Mouse (Mus musculus): Measurements from ENCODE around the gene Rp9. TPM values are rescaled to one million over a fixed set of nuclear protein-coding genes. Genes with fewer than 3 reads are reported as not detected.

The Rp9 gene
- 56.2 and 113 TPM in 2 replicates for polyA plus RNA-seq (2012; rRNA removed)

DNA sequence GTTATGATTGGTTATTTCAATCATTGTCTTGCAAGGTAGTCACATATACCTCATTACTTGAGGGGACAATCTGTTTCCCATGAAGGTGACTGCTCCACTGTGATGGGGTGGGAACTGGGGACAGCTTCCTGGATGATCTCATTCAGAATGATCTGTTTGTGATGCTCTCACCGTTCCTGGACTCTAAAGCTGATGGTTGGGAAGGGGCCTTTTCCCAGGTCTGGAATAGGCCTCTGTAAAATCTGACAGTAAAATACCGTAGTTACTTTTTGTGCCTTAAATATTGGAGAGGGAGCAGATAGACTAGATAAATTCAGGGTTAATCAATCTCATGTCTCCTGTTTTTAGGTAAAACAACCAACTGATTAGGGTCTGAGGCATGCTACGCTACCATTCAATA, at the start of gene Rp9:
Rp9 (minus strand) TSS at position 101 of the 400 bp plus-strand sequence.
- no peak within 1 kb of the TSS for H3K4me3 ChIP-seq (replicated peaks; ENCODE audit: extremely low read depth, low read depth, low read length)
- no peaks in the 10 kb centered on the region for H3K4me1 ChIP-seq (ENCODE audit: control insufficient read depth, insufficient read depth, low read length)
- 85% methylated on average over 3 of the region's 3 CpGs for WGBS
- TF ChIP-seq CTCF (IDR thresholded peaks at IDR 0.05; ENCODE audit: insufficient read depth, low read length), result no peak
- TF ChIP-seq POLR2A (IDR thresholded peaks at IDR 0.05; ENCODE audit: borderline replicate concordance, extremely low read depth, low read depth, low read length), result no peak
- no peak for DNase-seq

DNA sequence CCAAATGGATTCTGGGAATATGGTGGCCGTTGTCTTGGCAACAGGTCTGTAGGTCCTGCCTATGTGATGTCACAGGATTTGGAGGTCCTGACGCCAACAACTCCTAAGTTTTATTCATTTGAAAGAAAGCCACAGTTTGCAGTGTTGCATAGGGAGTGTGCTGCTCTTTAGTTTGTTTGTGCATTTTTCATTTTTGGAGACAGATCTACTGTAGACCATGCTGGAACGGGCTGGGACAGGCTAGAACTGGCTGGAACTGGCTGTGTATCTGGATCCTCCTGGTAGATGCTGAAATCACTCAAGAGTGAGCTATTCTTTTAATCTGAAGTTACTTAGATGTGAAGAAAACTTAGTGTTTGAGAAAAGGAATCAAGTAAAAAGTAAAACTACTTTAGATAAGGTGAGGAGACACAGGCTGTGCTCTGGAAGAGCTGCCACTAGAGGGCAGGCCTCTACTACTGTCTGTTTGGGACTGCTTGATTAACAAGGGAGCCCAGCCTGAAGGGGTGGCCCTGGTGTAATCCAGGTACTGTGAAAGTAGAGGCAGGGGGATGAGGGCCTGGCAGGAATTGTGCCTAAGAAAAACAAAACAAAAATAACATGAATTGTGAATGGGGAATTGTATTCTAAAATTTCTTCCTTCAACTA, 49.0 kb upstream of the Rp9 start:
- 95% methylated on average over 3 of the region's 3 CpGs for WGBS
- peak; percentile 31 for DNase-seq
- no peak overlapping the region for H3K4me3 ChIP-seq (replicated peaks; ENCODE audit: extremely low read depth, low read depth, low read length)
- TF ChIP-seq POLR2A (IDR thresholded peaks at IDR 0.05; ENCODE audit: borderline replicate concordance, extremely low read depth, low read depth, low read length), result no peak
- peak; percentile 67 for TF ChIP-seq CTCF (IDR thresholded peaks at IDR 0.05; ENCODE audit: insufficient read depth, low read length)
- no peaks in the 10 kb centered on the region for H3K4me1 ChIP-seq (ENCODE audit: control insufficient read depth, insufficient read depth, low read length)

DNA sequence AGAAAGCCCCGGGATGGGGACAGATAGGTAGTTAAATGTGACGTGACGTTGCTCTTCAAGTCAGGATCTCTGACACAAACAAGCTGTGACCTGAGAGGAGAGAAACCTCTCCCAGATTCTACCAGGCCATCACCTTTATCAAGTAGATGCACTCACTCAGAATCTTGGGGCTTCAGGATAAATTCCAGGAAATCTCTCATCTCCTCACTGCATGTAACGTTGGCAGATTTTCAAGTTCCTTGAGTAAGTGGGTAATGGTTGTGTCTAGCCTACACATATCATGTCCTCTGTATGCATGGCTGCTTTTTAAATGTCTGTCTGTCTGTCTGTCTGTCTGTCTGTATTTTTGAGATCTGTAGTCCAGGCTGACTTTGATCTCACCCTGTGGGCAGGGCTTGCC, 45.5 kb upstream of the Rp9 start:
- TF ChIP-seq CTCF (IDR thresholded peaks at IDR 0.05; ENCODE audit: insufficient read depth, low read length) (no peak), POLR2A (IDR thresholded peaks at IDR 0.05; ENCODE audit: borderline replicate concordance, extremely low read depth, low read depth, low read length) (no peak)
- H3K4me1 ChIP-seq (ENCODE audit: control insufficient read depth, insufficient read depth, low read length), result no peaks in the 10 kb centered on the region
- no peak for DNase-seq
- no peak overlapping the region for H3K4me3 ChIP-seq (replicated peaks; ENCODE audit: extremely low read depth, low read depth, low read length)
- 88% methylated on average over 4 of the region's 4 CpGs for WGBS

DNA sequence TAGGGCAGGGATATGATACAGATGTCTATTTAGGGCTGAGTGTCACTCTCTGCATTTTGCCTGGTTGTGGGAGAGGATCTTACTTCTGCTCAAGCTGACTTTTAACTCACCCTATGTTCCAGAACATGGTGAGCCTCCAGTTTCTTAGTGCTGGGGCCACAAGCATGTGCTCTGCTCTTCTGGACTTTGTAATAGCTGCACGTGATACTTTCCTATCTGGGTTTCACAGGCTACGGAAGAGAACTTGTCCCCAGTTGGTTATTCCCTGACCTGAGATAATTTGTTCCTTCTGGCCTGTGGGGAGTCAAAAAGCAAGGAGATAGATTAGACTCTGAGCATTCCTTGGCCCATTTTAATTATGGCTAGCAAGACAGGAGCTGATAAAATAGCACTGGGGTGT, 36.0 kb upstream of the Rp9 start:
- no peaks in the 10 kb centered on the region for H3K4me1 ChIP-seq (ENCODE audit: control insufficient read depth, insufficient read depth, low read length)
- 90% methylated on average over 2 of the region's 2 CpGs for WGBS
- H3K4me3 ChIP-seq (replicated peaks; ENCODE audit: extremely low read depth, low read depth, low read length), result no peak overlapping the region
- no peak for DNase-seq
- TF ChIP-seq CTCF (IDR thresholded peaks at IDR 0.05; ENCODE audit: insufficient read depth, low read length) (no peak), POLR2A (IDR thresholded peaks at IDR 0.05; ENCODE audit: borderline replicate concordance, extremely low read depth, low read depth, low read length) (no peak)

DNA sequence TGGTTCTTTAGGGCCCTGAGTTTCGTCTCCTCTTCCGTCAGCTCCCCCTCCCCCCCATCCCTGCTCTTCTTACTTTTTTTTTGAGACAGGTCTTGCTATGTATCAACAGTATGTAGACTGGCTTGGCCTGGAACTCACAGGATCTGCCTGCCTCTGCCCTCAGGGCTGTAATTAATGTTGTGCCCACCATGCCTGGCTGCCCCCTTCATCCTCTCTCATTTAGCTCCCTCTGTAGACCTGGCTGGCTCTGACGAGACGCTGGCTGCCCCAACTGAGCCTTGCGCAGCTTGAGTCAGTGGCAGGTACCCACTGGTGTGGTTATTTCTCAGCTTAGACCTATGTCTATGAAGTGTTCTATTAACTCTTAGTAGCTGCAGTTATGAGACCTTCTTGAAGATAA, 34.0 kb upstream of the Rp9 start:
- Histone ChIP-seq H3K4me3 (replicated peaks; ENCODE audit: extremely low read depth, low read depth, low read length) (no peak overlapping the region), H3K4me1 (ENCODE audit: control insufficient read depth, insufficient read depth, low read length) (no peaks in the 10 kb centered on the region)
- 94% methylated on average over 5 of the region's 5 CpGs for WGBS
- no peak for DNase-seq
- TF ChIP-seq CTCF (IDR thresholded peaks at IDR 0.05; ENCODE audit: insufficient read depth, low read length), result no peak
- no peak for TF ChIP-seq POLR2A (IDR thresholded peaks at IDR 0.05; ENCODE audit: borderline replicate concordance, extremely low read depth, low read depth, low read length)

DNA sequence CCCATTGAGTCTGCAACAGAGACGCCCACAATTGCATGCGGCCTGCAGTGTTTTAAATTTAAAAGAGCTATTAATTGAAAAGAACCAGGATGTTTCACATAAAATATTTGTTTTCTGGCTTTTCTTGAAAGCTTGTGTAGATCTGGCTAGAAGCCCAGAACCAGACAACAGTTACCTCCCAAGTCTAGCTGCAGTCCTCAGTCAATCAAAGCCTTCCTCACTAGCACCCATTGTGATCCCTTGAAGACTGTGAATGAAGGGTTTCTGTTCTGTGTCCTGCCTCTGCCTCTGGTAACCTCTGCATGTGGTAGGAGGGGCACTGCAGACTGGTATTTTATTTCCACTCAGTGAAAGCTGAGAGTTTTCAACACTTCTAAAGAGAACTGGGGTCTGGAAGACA, 33.4 kb upstream of the Rp9 start:
- H3K4me1 ChIP-seq (ENCODE audit: control insufficient read depth, insufficient read depth, low read length), result no peaks in the 10 kb centered on the region
- TF ChIP-seq POLR2A (IDR thresholded peaks at IDR 0.05; ENCODE audit: borderline replicate concordance, extremely low read depth, low read depth, low read length), result no peak
- TF ChIP-seq CTCF (IDR thresholded peaks at IDR 0.05; ENCODE audit: insufficient read depth, low read length), result no peak
- WGBS, result 69% methylated on average over 2 of the region's 2 CpGs
- no peak for DNase-seq
- no peak overlapping the region for H3K4me3 ChIP-seq (replicated peaks; ENCODE audit: extremely low read depth, low read depth, low read length)

DNA sequence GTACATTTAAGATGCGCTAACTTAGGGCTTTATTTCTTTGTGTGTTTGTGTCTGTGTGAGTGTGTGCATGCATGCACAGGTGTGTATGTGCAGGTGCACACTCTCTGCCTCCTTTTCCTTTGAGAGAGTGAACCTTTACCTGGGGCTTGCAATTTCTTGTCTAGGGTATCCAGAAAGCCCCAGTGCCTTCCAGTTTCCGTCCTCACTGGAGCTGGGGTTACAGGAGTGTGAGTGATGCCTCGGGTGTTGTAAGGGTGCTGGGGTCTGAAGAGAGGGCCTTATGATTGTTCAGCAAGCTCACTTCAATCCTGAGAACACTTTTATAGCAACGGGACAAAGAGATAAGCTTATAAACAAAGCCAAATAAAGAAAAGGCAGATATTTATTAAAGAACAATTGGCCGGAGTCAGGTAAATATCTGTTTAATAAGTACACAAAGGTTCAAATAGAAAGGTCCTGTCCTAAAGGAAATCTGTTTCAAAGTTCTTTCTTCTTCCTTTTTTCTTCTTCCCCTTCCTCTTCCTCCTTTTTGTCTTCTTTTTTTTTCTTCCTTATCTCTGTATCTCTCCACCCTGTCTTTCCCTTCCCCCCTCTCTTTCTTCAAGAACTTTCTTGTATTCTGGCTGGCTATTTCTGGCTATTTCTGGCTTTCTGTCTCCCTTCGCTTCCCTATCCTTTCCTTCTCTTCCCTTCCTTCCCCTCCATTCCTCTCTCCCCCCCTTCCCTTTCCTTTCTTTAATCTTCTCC, 27.7 kb upstream of the Rp9 start:
- TF ChIP-seq CTCF (IDR thresholded peaks at IDR 0.05; ENCODE audit: insufficient read depth, low read length) (no peak), POLR2A (IDR thresholded peaks at IDR 0.05; ENCODE audit: borderline replicate concordance, extremely low read depth, low read depth, low read length) (no peak)
- Histone ChIP-seq H3K4me1 (ENCODE audit: control insufficient read depth, insufficient read depth, low read length) (no peaks in the 10 kb centered on the region), H3K4me3 (replicated peaks; ENCODE audit: extremely low read depth, low read depth, low read length) (no peak overlapping the region)
- 63% methylated on average over 6 of the region's 6 CpGs for WGBS
- DNase-seq, result no peak

DNA sequence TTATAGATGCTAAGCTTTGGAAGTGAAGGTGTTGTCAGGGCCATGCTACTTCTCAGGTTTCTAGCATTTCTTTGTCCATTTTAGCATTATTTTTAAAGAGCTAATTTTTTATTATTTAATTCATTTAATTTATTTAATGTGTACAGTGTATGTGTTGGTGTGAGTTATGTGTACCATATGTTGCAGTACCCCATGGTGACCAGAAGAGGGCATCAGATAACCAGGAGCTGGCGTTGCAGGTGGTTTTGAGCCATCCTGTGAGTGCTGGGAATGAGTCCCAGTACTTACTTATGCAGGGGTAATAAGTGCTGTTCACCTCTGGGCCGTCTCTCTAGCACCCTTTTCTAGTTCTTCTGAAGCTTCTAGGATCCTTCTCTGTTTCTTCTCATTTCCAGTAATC, 25.6 kb upstream of the Rp9 start:
- no peak overlapping the region for H3K4me3 ChIP-seq (replicated peaks; ENCODE audit: extremely low read depth, low read depth, low read length)
- WGBS, result 84% methylated on average over 2 of the region's 2 CpGs
- no peak for DNase-seq
- H3K4me1 ChIP-seq (ENCODE audit: control insufficient read depth, insufficient read depth, low read length), result no peaks in the 10 kb centered on the region
- TF ChIP-seq POLR2A (IDR thresholded peaks at IDR 0.05; ENCODE audit: borderline replicate concordance, extremely low read depth, low read depth, low read length), result no peak
- 0 out of 2 replicates have a peak, but pooled peaks have one; percentile 14 for TF ChIP-seq CTCF (IDR thresholded peaks at IDR 0.05; ENCODE audit: insufficient read depth, low read length)

DNA sequence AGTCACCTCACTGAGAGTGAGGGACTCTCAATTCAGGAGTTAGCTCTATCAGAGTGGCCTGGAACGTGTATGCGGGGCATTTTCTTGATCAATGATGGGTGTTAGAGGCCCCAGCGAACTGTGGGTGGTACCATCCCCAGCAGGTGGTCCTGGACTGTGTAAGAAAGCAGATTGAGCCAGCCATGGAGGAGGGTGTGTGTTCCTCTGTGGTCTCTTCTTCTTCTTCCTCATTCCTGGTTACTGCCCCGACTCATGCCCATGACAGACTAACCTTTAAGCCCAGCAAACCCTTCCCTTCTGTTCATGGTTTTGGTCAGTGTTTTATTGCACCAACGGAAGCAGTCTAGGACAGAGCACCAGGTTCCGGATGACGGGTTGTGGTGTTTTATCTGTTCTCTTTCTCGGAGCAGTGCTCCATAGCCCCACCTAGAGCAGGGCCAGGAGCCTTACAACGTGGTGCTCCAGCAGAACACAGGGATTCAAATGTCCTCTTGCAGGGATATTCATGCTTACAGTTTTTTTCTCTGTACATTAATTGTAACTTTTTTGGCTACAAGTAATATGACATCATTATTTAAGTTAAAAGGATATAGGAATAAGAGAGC, 24.8 kb upstream of the Rp9 start:
- Histone ChIP-seq H3K4me3 (replicated peaks; ENCODE audit: extremely low read depth, low read depth, low read length) (no peak overlapping the region), H3K4me1 (ENCODE audit: control insufficient read depth, insufficient read depth, low read length) (no peaks in the 10 kb centered on the region)
- TF ChIP-seq POLR2A (IDR thresholded peaks at IDR 0.05; ENCODE audit: borderline replicate concordance, extremely low read depth, low read depth, low read length) (no peak), CTCF (IDR thresholded peaks at IDR 0.05; ENCODE audit: insufficient read depth, low read length) (peak; percentile 34; the same call in 1 of the 2 replicates)
- no peak for DNase-seq
- 87% methylated on average over 9 of the region's 9 CpGs for WGBS

Measured in lung, adult 2 months (tissue).